Mouse (Mus musculus) fibroblast of lung, adult 2 months (primary cell): ENCODE measurements around the gene Prg3.

ENCODE experiments used
- DNase-seq: peaks from one replicate; pipeline ENCODE4 v3.0.0-alpha.2; 2011; ENCODE audit warnings: low read depth

Gene Prg3

DNA sequence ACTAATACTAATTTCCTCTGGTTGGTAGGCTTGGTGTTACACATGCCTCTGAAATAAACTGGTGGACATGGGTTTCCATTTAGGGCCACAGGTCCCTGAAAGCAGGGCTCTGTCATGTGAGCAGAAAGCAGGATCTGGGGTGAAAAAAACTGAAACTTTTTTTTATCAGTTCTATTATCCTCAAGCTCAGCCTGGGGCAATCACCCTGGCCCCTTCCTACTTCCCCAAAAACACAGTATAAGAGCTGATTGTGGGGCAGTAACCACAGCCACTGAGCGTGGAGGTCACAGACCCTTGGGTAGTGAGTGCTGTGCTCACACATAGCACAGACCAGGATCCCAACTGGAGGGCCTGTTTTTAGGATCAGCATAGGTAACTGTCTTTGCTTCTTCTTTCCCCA lies at the start of gene Prg3:
Gene Prg3, plus strand, starts transcription at position 286 of the 400 bp plus-strand sequence.
- DNase-seq: no peak

DNA sequence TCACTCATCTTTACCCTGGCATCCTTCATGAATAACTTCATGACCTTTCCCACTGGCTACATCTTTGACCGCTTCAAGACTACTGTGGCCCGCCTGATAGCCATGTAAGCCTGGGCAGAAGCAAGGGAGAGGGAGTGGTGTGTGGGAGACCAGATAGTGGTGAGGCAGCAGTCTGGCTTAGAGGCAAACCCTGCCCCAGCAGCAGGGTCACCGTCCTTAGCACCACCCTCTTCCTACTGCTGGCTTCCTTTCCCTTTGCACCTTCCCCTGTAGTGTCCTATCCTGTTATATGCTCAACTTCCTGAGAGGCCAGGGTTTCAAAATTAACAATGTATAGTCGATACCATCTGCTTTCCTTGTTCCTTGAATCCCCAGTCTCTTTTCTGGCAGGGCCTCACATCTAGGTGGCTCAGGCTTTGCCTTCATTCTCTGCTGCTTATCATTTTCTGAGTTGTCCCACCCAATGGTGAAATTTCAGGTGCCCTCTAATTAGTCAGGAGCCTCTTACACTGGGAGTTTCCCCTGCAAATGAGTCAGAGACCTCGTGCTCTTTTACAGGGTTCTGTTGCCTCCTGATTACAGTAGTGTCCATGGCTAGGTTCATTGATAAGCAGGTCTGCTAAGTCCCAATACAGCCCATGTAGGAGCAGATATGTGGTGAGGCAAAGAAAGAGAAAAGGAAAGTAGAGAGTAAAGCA lies 49.6 kb upstream of the Prg3 start:
- no peak for DNase-seq

DNA sequence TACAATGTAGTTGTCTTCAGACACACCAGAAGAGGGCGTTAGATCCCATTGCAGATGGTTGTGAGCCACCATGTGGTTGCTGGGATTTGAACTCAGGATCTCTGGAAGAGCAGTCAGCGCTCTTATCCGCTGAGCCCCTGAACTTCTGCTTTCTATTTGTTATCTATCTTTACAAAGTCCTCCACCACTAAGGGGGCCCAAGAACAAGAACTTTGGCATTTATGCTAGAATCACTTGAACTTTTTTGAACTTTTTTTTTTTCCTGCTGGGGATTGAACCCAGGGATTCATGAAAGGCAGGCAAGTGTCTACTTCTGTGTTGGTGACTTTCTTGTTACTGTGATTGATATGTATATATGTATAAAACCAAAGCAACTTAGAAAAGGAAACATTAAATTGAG lies 48.7 kb upstream of the Prg3 start:
- no peak for DNase-seq

DNA sequence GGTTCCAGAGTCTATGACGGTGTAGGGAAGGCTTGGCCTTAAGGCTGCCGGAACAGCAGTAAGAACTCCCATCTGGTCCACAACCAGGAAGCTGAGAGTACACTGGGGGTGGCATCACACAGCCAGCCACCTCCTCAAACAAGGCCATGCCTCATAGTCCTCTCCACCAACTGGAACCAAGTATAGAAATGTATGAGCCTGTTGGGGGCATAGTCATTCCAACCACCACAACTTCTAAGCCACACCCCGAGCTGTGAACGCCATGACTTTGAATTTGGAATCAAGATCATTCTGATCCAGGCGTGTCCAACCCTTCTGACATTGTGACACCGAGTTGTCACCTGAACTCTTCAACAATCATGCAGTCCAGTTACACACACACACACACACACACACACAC lies 48.3 kb upstream of the Prg3 start:
- no peak for DNase-seq

DNA sequence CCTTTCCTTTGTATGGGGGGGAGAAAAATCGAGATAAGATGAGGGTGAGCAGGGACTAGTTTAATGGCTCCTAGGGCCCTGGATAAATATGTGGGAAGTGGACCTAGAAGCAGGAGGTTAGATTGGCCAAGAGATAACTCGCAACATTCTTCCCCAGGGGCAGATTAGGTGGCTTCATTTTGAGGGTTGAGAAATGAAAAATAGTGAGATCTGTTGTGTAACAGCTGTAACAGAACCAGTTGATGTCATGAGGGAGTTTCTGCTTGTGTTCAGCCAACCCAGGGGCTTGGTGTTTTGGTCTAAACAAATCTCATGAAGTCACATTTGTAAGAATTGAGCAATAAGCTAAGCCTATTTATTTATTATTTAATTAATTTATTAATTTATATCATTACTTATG lies 46.7 kb upstream of the Prg3 start:
- no peak for DNase-seq

DNA sequence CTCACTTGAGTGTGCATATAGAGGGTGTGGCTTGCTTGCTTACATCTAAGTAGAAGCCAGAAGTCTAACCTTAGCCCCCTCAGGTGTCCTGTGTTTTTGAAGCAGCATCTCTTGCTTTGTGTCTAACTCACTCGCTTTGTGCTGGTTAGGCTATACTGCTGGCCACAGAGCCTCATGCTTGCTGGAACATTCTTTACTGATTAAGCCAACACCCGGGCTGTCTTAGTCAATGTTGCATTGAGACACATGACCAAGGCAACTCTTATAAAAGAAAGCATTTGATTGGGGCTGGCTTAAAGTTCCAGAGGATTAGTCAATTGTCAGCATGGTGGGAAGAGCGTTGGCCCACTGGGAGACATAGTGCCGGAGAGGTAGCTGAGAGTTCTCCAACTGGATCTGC lies 46.2 kb upstream of the Prg3 start:
- no peak for DNase-seq

DNA sequence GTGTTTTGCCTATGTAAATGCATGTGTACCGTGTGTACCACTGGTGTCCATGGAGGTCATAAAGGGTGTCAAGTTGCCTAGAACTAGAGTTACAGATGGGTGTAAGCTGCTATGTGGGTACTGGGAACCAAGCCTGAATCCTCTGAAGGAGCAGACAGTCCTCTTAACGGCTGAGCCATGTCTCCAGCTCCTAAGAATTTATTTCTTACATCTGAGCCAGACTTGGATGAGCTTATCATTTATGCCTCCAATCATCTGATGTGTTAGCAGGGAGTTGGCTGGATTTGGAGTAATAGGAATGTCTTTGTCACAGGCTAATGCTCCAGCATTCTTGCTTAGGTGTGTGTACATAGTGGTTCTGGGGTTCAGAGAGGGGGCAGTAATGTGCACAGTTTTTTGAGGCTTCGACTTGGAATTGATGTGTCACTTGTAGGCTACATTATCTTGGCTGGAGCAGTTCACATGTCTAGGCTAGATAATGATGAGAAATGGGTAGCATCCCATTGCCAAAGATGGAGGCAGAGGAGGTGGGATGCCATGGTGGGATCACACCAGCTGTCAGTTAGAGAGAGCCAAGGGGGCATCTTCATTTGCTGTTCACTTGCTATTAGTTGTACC lies 40.8 kb upstream of the Prg3 start:
- no peak for DNase-seq

DNA sequence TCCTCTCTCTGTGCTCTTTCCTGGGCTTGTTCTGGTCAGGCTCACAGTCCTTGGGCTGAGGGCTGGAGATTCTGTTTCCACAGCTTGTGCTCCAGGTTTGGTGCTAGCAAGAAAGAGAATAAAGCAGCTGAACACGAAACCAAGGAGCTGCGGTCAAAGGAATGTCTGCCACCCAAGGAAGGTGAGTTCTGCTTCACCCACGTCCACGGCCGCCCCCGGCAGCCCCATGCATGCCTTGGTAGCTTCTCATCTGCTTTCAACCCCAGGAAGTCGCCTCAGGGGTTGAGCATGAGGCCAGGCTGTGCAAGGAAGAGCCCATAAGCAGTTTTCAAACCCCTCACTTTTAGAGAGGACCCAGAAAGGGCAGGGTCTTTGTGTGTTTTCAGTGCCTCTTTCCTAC lies 39.8 kb upstream of the Prg3 start:
- DNase-seq: no peak

DNA sequence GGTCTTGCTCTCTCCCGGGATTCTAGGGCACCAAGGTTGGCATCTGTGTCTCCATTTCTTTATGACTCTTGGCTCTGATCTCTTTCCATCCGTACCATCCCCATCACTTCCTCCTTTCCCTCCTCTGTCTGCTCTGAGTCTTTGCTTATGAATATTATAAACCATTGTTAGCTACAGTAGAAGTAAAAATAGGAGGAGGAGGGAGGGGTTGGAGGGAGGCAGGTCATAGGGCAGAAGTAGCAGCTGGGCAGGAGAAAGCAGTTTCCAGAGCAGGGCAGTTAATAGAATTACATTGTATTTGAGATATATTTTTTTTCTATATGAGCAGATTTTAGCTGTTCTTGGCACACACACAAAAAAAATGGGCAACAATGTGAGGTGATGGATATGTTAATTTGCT lies 39.3 kb upstream of the Prg3 start:
- no peak for DNase-seq

DNA sequence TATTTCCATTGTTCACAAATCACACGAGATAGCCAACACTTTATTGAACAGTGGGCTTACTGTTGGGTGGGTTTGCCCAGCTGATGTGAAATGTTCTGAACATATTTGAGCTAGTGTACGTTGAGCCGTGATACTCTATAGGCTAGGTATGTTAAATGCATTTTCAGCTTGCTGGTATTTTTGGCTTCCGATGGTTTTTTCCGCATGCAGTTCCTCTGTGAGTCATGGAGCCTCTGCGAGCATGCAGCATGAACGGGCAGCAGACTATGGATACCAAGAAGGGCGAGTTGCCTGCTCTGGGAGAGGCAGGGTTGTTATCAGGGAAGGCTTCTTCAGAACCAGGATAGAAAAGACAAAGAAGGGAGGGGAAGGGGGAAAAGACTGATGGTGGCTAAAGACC lies 37.0 kb upstream of the Prg3 start:
- no peak for DNase-seq

DNA sequence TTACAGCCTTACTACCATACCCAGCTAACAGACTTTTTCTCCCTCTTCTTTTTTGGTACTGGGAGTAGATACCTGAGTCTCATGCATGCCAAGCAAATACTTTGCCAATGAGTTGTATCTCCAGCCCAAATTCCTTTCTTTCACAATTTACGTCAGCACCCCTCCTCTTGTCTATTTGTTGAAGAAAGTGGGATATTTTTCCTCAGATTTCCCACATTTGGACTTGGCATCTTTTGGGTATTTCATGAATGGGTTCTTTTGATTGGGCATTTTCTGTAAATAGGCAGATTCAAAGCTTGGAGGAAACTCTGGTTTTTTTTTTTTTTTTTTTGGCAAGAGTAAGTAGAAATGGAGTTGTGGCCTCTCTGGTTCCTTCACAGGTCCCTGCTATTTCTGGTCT lies 35.8 kb upstream of the Prg3 start:
- DNase-seq: peak; percentile 77

DNA sequence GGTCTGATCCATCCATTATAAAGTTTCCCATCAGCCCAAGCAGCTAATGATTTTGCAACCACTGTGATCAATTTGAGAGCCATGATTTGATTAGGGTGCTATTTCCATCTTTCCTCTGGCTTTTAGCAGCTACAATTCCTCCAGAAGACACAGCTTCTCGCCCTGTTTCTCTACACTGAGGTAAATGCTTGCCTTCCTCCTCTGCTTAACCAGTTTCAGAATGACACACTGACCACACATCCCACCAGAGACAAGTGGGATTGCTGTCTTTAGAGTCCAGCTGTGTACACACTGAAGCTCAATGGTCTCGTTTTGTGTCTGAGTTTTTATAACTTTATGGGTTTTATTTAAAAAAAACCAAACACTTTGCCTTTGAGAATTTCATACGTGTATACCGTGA lies 35.3 kb upstream of the Prg3 start:
- DNase-seq: peak; percentile 31

DNA sequence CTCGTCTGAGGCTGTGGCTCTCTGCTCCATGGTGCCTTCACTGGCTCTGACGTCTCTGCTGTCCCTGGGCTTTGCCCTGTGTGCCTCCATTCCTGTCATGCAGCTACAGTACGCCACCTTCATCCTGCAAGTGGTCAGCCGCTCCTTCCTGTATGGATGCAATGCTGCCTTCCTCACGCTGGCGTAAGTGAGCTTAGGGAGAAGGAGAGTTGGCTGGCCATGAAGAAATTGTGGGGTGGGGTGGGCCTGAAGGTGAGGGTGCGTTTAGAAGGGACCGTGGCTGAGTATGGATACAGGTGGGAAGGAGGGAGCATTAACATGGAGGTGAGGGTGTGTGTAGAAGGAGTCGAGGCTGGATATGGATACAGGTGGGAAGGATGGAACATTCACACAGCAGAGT lies 32.6 kb upstream of the Prg3 start:
- no peak for DNase-seq

DNA sequence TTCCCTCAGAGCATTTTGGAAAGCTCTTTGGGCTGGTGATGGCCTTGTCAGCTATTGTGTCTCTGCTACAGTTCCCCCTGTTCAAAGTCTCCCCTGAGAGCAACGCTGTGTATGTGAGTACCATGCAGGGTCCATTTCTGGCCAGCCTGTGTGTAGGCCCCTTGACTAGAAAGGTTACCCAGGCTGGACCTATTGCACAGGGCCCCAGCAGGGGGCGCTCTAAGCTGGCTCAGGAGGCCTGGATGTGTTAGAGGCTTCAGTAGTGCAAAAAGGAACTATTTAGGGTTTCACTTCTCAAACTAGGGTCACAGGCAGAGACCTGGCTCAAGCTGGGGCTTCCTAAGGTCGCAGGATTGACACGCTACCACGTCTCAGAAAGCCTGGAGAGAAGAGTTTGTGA lies 31.7 kb upstream of the Prg3 start:
- no peak for DNase-seq

DNA sequence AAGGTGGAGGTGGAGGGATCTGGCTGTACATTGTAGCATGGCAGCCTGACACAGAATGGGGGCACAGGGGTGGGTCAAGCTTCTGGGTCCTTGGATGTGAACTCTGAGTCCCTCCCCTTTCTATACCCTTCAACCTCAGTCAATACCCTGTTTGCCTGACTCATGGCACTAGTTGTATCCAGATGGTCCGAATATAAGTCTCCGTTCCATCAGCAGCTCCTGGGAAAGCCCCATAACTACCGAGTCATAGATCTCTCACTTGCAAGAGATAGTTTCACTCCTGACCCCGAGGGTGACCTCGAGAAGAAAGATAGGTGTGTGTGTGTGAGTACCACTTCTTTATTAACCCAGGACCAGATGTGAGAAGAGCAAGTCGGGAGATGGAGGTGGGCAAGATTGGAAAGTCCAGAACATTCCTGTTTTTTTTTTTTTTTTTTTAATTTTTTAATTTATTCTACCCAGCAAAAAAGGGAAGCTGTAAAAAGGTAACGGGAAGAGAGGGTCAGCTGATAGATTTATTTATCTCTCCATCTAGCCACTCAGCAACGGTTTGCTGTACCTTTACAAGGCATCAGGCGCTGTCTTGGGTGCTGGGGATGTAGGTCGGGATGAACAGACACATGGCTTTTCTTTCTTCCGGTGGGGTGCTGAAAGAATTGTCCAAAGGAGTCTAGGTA lies 29.3 kb upstream of the Prg3 start:
- DNase-seq: no peak

DNA sequence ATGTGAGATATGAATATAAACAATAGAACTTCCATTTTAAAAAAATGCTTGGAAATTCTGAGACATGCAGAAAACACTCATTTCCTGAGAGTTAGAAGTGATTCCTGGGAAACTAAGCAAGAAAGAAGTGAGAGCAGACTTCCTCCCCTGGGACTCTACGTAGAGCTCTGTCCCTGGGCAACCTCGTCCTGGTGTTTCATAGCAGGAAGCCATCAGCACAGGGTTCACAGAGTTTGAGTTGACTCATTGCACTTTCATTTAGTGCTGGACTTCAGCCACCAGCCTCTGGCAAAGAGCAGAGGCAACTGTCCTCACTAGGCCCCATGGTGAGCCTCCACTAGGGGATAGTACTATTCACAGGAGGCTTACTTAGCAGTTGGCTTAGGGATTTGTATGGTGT lies 26.7 kb upstream of the Prg3 start:
- DNase-seq: peak; percentile 94

DNA sequence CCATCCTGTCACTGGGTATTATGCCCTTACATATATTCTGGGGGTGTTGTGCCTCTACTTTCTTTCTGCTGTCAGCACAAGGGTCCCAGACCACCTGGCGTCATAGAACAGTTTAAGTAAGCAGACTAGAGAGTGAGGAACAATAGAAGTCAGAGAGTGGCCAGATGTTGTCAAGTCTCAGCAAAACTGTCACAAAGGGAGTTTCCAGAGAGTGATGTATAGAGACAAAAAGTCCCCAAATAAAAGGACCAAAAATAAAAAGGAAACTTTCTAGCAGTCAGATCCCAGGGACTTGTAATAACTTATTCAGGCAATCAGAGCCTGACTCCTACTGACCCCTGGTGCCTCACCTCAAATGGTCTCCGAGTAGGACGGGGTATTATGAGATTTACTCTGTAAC lies 26.1 kb upstream of the Prg3 start:
- no peak for DNase-seq

DNA sequence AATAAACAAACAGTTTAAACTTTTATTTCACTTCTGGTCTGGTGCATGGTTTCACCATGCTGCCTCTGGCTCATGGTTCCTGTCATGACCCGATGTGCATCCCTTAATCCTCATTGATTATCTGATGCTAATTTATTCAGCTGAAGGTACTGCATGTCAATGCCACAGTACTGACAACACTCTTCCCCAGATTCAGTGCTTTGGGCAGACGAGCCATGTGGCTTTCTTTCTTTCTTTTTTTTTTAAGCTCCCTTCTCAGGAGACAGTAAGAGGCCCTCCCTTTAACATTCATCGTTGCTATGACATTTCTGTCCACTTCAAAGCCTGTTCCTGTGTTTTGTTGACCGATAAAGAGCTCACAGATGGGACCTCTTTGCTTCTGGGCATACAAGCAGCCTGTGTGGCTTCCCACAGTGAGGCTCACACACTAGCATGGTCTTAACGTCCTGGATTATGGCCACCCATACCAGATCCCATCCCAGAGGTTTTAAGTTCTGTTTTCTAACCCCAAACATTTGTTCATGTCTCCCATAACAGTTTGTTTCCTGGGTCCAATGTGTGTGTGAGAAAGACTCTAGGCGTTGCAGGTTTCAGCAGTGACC lies 25.0 kb upstream of the Prg3 start:
- no peak for DNase-seq

DNA sequence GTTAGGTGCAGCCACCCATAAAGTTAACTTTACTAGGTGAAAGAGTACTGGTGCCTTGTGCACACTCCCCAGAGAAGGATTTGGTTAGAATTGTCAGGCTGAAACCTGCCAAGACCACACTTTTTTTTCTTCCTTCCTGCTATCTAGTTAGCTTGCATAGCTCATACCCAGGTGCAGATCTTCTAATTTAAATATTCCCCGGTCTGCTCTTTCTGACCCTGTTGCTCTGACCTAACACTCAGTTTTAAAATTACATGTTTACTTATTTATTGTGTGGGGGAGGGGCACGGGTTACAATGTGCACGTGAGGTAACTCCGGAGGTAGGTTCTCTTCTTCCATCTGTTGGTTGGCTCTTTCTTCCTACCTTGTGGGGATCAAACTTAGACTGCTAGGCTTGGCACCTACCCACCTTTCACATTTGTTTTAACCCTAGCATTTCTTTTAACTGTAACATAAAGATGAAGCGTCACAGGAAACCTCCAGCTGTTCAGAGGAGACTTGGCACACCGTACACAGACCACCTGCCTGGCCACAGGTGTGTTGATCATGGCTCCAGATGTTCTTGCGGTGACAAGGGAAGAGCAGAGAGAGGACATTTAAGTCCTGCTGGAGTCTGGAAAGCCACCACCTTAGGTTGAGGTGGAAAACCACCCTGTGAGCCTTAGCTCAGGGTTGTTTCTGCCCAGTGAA lies 23.8 kb upstream of the Prg3 start:
- no peak for DNase-seq

DNA sequence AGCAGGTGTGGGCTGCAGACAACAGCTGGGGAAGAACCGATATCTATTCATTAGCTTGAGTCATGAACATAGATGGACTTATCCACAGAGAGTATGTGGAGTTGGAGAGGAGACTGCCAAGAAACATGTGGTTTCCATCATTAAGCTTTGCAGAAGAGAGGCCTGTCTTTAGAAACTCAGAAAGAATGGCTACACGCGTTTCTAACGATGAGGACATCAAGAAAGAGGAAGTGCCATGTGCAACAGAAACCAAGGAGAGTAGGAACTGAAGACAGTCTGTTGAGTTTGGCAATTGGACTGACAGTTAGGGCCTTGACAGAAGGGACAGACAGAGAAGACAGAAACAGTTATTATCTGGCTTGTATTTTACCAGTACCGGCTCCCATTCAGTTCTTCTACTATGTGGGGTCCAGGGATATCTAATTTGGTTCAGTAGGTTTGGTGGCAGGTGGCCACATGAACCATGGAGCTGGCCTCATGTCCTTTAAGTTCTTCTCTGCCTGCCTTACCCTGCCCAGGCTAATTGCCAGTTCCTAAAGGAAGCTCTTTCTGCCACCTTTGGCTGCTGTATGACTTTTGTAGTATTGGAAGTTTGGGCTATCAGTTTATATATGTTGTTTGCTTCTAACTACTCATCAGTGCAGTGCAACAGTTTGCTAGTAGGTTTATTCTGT lies 20.6 kb upstream of the Prg3 start:
- no peak for DNase-seq

DNA sequence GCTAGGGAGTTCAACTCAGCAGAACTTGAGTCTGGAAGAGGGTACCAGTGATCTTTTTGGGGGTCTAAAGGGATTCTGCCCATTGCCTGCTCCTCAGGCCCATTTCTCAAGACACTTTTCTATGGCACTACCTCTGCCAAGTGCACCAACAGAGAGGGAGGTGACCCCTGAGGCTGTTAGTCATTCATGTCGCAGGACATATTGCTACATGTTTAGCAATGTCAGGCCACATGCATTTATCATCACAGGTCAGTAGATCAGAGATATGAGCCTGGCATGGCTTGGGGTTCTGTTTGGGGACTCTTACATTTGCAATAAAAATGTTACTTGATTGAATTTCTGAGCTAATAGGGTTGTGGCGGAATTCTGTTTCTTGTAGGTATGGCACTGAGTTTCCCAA lies 12.4 kb upstream of the Prg3 start:
- no peak for DNase-seq

DNA sequence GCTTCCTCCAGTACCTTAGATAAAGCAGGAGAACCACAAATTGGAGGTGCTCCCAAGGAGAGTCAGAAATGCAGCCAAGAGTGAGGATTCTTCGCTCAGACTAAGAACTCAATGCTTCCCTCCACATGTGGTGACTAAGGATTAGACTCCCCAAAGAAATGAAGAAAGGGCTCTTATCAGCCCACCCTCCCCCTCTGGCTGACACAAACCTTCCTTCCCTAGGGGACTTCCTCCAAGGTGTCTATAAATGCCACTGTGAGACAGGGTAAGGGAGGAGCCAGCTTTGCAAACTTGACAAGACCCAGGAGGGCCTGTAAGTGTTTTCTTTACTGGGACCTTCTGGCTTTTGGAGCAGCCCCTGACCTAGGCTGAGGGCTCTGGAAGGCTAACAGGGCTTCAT lies 7.8 kb upstream of the Prg3 start, which contains the start of gene Prg2:
Gene Prg2, plus strand, starts transcription at position 274 of the 400 bp plus-strand sequence.
- no peak for DNase-seq
